Mouse (Mus musculus) kidney, adult 2 months (tissue): ENCODE results near the gene Grin3b. TPM values are rescaled to one million over a fixed set of nuclear protein-coding genes. Genes with fewer than 3 reads are reported as not detected.

Experiments used
- DNase-seq: peaks from one replicate; pipeline ENCODE4 v3.0.0; 2021
- H3K27ac ChIP-seq: fragments of 200-500 bp; 2 replicates; pipeline ENCODE4 v1.5.1; 2012; ENCODE audit warnings: low read depth, low read length, control low read depth, inconsistent platforms; ENCODE audit not compliant: insufficient read depth
- H3K27me3 ChIP-seq: fragments of 200-500 bp; replicated peaks from 2 replicates; pipeline ENCODE4 v1.6.1; 2012; ENCODE audit warnings: mild to moderate bottlenecking, moderate library complexity, low read length, inconsistent platforms; ENCODE audit not compliant: control insufficient read depth, insufficient read depth
- H3K36me3 ChIP-seq: fragments of 200-500 bp; 2 replicates; pipeline ENCODE4 v1.6.1; 2012; ENCODE audit warnings: mild to moderate bottlenecking, moderate library complexity, low read length, inconsistent platforms; ENCODE audit not compliant: control insufficient read depth, insufficient read depth
- H3K4me1 ChIP-seq: fragments of 200-500 bp; 2 replicates; pipeline ENCODE4 v1.6.1; 2011; ENCODE audit warnings: low read length; ENCODE audit not compliant: control insufficient read depth, insufficient read depth
- H3K4me3 ChIP-seq: fragments of 200-500 bp; 2 replicates; pipeline ENCODE4 v1.5.1; 2011; ENCODE audit warnings: mild to moderate bottlenecking, low read depth, low read length, control low read depth; ENCODE audit not compliant: insufficient read depth
- CTCF ChIP-seq: fragments of 200-500 bp; conservative IDR thresholded peaks from 2 replicates; pipeline ENCODE4 v1.5.1; 2011; ENCODE audit warnings: low read depth, mild to moderate bottlenecking, control low read depth, low read length, moderate library complexity, mixed read lengths; ENCODE audit not compliant: insufficient read depth, insufficient read length
- POLR2A ChIP-seq: fragments of 200-500 bp; IDR thresholded peaks from one replicate; pipeline ENCODE4 v1.6.1; 2011; ENCODE audit warnings: low read depth, low read length, control low read depth
- WGBS: fragments of 180-500 bp; shearing (Covaris S2); methylation state at CpG from one replicate; pipeline ENCODE4 v1.1.7; 2018; 5-methylcytosine and 5-hydroxymethylcytosine counted together
- polyA plus RNA-seq: library from polyadenylated mRNA; depleted of rRNA; stranded (reverse); fragments of >200 nt; gene quantifications from 2 replicates; pipeline ENCODE4 v1.2.3, GENCODE M21; 2012

Grin3b gene
- polyA plus RNA-seq, 1 experiment = 1.6 TPM

DNA sequence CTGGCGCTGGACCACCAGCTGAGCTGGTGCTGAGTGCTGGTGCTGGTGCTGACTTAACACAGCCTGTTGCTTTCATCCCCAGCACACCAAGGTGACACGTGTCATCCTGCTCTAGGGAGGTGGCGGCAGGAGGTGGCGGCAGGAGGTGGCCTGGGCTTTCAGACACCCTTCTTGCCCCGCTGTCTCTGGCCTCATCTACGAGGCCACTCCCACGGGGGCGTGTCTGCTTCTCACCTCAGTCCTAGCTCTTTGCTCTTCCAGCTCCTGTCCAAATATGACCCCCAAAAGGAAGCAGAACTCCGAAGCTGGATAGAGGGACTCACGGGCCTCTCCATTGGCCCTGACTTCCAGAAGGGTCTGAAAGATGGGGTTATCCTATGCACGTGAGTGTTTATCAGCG is 20.6 kb downstream of the Grin3b start:
- H3K4me3 ChIP-seq = no peak overlapping the region
- H3K4me1 ChIP-seq = peaks cover 9% of the 10 kb centered on the region
- no peak overlapping the region for H3K27ac ChIP-seq
- WGBS = 73% methylated on average over 12 of the region's 12 CpGs
- TF ChIP-seq CTCF (no peak), POLR2A (no peak)
- H3K36me3 ChIP-seq = no peaks in the 10 kb centered on the region
- DNase-seq = no peak
- H3K27me3 ChIP-seq = no peaks in the 10 kb centered on the region

GRCm38 (mm10) chr10:79991548-79991947 is 21.0 kb downstream of the Grin3b start:
- no peak for TF ChIP-seq POLR2A
- 0 out of 2 replicates have a peak, but pooled peaks have one; percentile 10 for TF ChIP-seq CTCF
- Histone ChIP-seq H3K27ac (no peak overlapping the region), H3K4me1 (peaks cover 6% of the 10 kb centered on the region), H3K4me3 (no peak overlapping the region), H3K36me3 (no peaks in the 10 kb centered on the region), H3K27me3 (no peaks in the 10 kb centered on the region)
- DNase-seq = no peak
- WGBS = 92% methylated on average over 6 of the region's 6 CpGs

GRCm38 (mm10) chr10:79994397-79995115 is 24.0 kb downstream of the Grin3b start:
- no peaks in the 10 kb centered on the region for H3K4me1 ChIP-seq
- no peak overlapping the region for H3K27ac ChIP-seq
- peak; percentile 50 for DNase-seq
- no peak overlapping the region for H3K4me3 ChIP-seq
- H3K36me3 ChIP-seq = no peaks in the 10 kb centered on the region
- no peak for TF ChIP-seq CTCF
- no peak for TF ChIP-seq POLR2A
- H3K27me3 ChIP-seq = no peaks in the 10 kb centered on the region
- 60% methylated on average over 16 of the region's 16 CpGs for WGBS

- no peak for TF ChIP-seq CTCF
- no peak for TF ChIP-seq POLR2A
- WGBS = 67% methylated on average over 1 of the region's 1 CpGs
- Histone ChIP-seq H3K27me3 (no peaks in the 10 kb centered on the region), H3K4me1 (no peaks in the 10 kb centered on the region), H3K36me3 (no peaks in the 10 kb centered on the region), H3K4me3 (no peak overlapping the region), H3K27ac (no peak overlapping the region)
- no peak for DNase-seq
Measured at GRCm38 (mm10) chr10:79995636-79996035, 25.1 kb downstream of the Grin3b start.

DNA sequence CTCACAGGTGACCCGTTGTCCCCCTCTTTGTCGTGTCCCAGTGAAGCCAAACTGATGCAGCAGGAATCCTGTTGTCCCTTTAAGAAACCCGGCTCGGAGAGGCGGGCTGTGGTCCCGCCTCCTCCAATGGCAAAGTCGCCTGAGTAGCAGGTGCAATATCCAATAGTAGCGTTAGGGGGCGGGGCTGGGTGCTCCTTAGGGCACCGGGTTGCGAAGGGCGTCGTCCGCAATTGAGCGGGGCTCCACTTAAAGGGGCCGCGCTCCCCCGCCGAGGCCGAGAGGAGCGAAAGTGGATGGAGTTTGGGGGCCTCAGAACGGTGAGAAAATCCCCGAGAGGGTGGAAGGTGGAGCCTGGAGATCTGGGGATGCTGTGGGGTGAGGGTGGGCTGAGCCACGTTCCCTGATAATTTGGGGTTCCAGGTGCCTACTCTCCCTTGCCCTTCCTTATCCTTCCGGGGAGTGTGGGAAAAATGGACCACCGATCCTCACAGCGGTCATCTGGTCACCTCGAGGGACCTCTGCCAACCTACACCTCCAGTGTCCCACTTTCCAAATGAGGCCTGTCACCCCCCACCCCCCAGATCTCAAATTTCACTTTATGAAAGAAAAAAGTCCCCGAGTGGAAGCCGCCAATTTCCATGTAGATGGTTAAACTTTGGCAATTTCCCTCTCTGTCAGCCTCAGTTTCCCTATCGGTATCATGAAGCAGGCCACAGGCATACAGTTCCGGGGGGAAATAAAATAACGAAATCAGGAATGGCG is 25.9 kb downstream of the Grin3b start, which contains the start of gene Abca7:
Gene Abca7 (plus strand): TSS at position 223 of the 762 bp plus-strand sequence.
- no peak for TF ChIP-seq CTCF
- no peak for TF ChIP-seq POLR2A
- peak; percentile 97 for DNase-seq
- peak within 1 kb of the TSS; percentile 6; the same call in 1 of the 2 replicates for H3K27ac ChIP-seq

GRCm38 (mm10) chr10:79997034-79997760 is 26.7 kb downstream of the Grin3b start:
- no peaks in the 10 kb centered on the region for H3K27me3 ChIP-seq
- H3K36me3 ChIP-seq = no peaks in the 10 kb centered on the region
- WGBS = 1% methylated on average over 35 of the region's 35 CpGs
- no peak for TF ChIP-seq CTCF
- no peak for TF ChIP-seq POLR2A
- no peaks in the 10 kb centered on the region for H3K4me1 ChIP-seq
- DNase-seq = peak; percentile 76
- H3K4me3 ChIP-seq = peak overlapping the region; percentile 57
- H3K27ac ChIP-seq = no peak overlapping the region

More for the DNA sequence above, 25.9 kb downstream of the Grin3b start, which contains the start of gene Abca7:
- Histone ChIP-seq H3K36me3 (no peaks in the 10 kb centered on the region), H3K27me3 (no peaks in the 10 kb centered on the region), H3K4me1 (no peaks in the 10 kb centered on the region), H3K4me3 (peak within 1 kb of the TSS; percentile 57)
- under 1% methylated on average over 34 of the region's 34 CpGs for WGBS

GRCm38 (mm10) chr10:79997819-79998218 is 27.3 kb downstream of the Grin3b start:
- DNase-seq = no peak
- no peak for TF ChIP-seq POLR2A
- TF ChIP-seq CTCF = no peak
- no peak overlapping the region for H3K27ac ChIP-seq
- no peaks in the 10 kb centered on the region for H3K27me3 ChIP-seq
- H3K4me1 ChIP-seq = no peaks in the 10 kb centered on the region
- WGBS = 37% methylated on average over 15 of the region's 15 CpGs
- H3K4me3 ChIP-seq = no peak overlapping the region
- no peaks in the 10 kb centered on the region for H3K36me3 ChIP-seq
